Mouse (Mus musculus) cerebellum, adult 2 months (tissue): ENCODE measurements at regions not wholly inside any gene's neighbourhood (a gene's known extent, or its start where the extent isn't known, plus 50 kb on each side); places are given as distances from the start of the nearest gene placed in this dataset.

Source experiments
- DNase-seq, 2 experiments: peaks; one replicate each; pipeline ENCODE4 v3.0.0; 2021
- H3K27ac ChIP-seq: fragments of 200-500 bp; 2 replicates; pipeline ENCODE4 v1.5.1; 2012; ENCODE audit warnings: low read length, control low read depth, inconsistent platforms; ENCODE audit not compliant: insufficient read depth
- H3K27me3 ChIP-seq: fragments of 200-500 bp; 2 replicates; pipeline ENCODE4 v1.6.1; 2012; ENCODE audit warnings: inconsistent platforms, mild to moderate bottlenecking, low read length, moderate library complexity; ENCODE audit not compliant: control insufficient read depth, insufficient read depth
- H3K4me1 ChIP-seq: fragments of 200-500 bp; 2 replicates; pipeline ENCODE4 v1.6.1; 2011; ENCODE audit warnings: low read length; ENCODE audit not compliant: control insufficient read depth, insufficient read depth
- H3K4me3 ChIP-seq: fragments of 200-500 bp; replicated peaks from 2 replicates; pipeline ENCODE3; 2011; ENCODE audit warnings: mild to moderate bottlenecking, low read depth, low read length, control low read depth; ENCODE audit not compliant: insufficient read depth
- CTCF ChIP-seq: fragments of 200-500 bp; IDR thresholded peaks from 2 replicates; pipeline ENCODE4 v1.5.1; 2011; ENCODE audit warnings: low read depth, mild to moderate bottlenecking, control low read depth, low read length, moderate library complexity, borderline replicate concordance; ENCODE audit not compliant: insufficient read depth
- POLR2A ChIP-seq: fragments of 200-500 bp; IDR thresholded peaks from 2 replicates; pipeline ENCODE4 v1.6.1; 2011; ENCODE audit warnings: low read length, control low read depth, borderline replicate concordance; ENCODE audit not compliant: insufficient read depth
- WGBS: fragments of 180-500 bp; shearing (Covaris S2); methylation state at CpG from one replicate; pipeline ENCODE4 v1.1.7; 2018; 5-methylcytosine and 5-hydroxymethylcytosine counted together

DNA sequence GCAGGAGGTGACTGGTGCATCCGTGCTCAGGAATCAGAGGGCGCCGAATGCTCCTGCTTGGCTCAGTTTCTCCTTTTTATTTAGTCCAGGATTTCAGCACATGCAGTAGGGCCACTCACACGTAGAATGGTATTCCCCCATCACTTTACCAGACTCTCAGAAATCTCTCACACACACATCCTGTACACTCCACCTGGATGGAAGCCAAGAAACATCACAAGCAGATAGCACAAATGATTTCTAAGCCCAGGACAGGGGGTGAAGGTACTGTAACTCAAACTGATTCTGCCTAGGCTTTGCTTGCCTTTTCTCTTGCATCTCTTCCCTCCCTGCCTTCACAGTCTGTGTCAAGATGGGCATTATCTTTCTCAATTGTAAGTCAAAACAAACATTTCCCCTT, 301.6 kb downstream of the 1500009L16Rik start:
- Histone ChIP-seq H3K4me3 (no peak overlapping the region), H3K4me1 (no peaks in the 10 kb centered on the region), H3K27ac (no peak overlapping the region), H3K27me3 (no peaks in the 10 kb centered on the region)
- DNase-seq: no peak
- 74% methylated on average over 4 of the region's 4 CpGs for WGBS
- TF ChIP-seq POLR2A: no peak
- TF ChIP-seq CTCF: no peak

DNA sequence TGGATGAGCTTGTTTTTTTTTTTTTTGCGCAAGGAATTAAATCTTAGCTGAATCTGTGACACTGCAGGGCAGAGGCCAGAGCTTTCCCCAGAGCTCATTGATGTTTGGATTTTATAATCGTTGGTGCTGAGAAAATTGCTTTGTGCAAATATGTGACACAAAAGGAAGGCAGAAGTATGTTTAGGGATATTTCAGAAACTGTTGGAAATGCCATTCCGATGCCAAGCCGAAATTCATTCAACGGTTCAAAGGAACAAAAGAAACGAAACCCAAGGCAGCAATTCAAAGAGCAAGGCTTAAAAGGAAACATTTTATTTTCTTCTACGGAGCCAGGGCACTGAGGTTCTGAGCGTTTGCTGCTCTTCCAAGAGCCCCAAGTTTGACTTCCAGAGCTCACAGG, 302.2 kb downstream of the 1500009L16Rik start:
- no peak for DNase-seq
- Histone ChIP-seq H3K4me3 (no peak overlapping the region), H3K4me1 (no peaks in the 10 kb centered on the region), H3K27me3 (no peaks in the 10 kb centered on the region), H3K27ac (no peak overlapping the region)
- WGBS: 69% methylated on average over 8 of the region's 8 CpGs
- TF ChIP-seq POLR2A: no peak
- no peak for TF ChIP-seq CTCF

DNA sequence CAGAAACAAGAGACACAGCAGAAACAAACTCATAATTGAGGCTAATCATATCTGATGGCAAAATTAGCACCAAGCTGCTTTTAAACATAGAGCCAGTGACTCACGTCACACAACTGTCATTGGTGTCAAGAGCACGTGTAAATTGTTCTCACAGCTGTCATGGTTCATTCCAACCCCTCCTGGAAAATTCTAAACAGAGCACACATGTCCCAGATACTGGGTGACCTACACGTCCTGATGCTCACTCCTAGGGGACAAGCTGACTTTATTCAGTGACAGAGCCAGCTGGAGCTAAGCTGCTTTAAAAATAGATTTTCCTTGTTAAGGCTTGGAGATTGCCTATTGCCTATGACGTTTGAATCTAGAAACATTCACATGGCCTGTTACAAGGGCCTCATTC, 304.1 kb downstream of the 1500009L16Rik start:
- Histone ChIP-seq H3K27me3 (no peaks in the 10 kb centered on the region), H3K4me1 (no peaks in the 10 kb centered on the region), H3K4me3 (no peak overlapping the region), H3K27ac (no peak overlapping the region)
- WGBS: 54% methylated on average over 4 of the region's 4 CpGs
- DNase-seq: no peak
- no peak for TF ChIP-seq POLR2A
- TF ChIP-seq CTCF: no peak

DNA sequence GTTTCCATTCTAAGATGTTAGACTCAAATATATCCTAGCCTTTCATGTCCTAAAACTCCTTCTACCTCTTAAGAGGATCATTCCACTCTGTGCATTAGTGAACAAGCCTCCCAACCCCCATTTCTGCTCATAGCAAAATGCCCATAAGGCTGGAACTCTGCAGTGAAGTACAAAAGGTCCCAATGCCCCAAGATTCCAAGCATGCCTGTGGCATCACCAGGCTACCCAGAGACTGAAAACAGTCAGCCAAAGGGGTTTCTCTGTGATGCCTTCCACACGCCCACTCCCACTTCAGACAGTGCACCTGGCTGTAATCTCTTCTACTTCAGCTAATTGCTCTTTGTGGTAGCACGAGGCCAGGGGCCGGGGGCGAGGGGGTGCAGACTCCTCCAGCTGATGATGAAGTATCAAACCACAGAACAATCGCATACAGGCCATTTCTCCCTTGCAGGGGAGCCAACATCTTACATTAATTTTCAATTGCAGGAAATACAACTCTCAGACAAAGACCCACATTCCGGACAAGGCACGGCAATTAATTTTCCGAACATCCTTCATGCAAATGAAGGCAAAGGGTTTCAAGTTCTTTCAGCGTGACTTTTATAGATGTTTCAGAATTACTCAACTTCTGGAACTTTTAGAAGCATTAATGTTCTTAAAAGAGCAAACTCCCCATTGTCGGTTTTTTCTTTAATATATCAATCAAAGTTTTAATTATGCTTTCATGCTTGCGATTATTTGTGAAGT, 313.6 kb downstream of the 1500009L16Rik start:
- Histone ChIP-seq H3K27me3 (no peaks in the 10 kb centered on the region), H3K4me1 (no peaks in the 10 kb centered on the region), H3K27ac (no peak overlapping the region), H3K4me3 (no peak overlapping the region)
- TF ChIP-seq POLR2A: no peak
- TF ChIP-seq CTCF: no peak
- no peak for DNase-seq
- 67% methylated on average over 11 of the region's 11 CpGs for WGBS

DNA sequence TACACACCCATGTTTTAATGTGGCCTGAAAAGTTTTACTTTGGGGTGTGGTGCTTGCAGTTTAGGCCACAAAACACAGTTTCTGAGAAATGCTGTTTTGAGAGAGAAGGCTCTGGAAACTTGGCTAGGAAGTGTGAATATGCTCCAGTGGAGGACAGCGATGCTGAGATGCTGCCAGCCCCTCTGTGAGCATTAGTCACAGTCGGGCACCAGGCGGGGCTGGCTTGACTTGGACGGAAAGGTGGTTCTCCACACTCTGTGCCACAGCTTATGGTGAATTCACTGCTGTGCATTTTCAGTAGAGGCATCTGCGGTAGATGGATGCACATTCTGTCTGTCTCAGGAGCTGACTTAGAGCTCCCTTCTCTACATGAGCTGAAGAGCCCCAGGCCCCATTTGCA, 326.0 kb downstream of the 1500009L16Rik start:
- H3K27ac ChIP-seq: no peak overlapping the region
- peak; percentile 62 to 80 for DNase-seq
- peaks cover 11% of the 10 kb centered on the region; the same call in 1 of the 2 replicates for H3K4me1 ChIP-seq
- no peak overlapping the region for H3K4me3 ChIP-seq
- TF ChIP-seq POLR2A (no peak), CTCF (no peak)
- no peaks in the 10 kb centered on the region for H3K27me3 ChIP-seq
- WGBS: 12% methylated on average over 5 of the region's 5 CpGs

DNA sequence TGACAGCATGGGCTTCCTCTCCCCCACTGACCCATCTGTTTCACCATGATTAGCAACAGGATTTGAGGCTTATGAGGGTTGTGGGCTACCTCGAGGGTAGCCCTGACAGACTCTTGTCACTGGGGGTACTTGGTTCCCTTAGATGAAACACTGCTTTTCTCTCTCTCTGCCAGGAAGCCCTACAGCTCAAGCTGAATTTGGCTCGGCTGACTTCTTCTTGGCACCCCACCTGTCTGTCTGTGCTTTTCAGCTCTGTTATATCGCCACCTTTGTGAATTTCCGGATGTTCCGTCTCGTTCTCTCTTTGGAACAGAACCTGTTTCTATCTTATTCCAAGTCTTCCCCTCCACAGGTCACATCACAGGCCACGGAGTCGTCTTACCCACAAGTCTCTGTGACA, 330.0 kb downstream of the 1500009L16Rik start:
- DNase-seq: peak; percentile 49 to 56
- 20% methylated on average over 8 of the region's 8 CpGs for whole genome bisulfite sequencing
- no peaks in the 10 kb centered on the region for H3K27me3 ChIP-seq
- TF ChIP-seq POLR2A (no peak), CTCF (no peak)
- H3K27ac ChIP-seq: no peak overlapping the region
- H3K4me3 ChIP-seq: no peak overlapping the region
- H3K4me1 ChIP-seq: peaks cover 36% of the 10 kb centered on the region; the same call in 1 of the 2 replicates

DNA sequence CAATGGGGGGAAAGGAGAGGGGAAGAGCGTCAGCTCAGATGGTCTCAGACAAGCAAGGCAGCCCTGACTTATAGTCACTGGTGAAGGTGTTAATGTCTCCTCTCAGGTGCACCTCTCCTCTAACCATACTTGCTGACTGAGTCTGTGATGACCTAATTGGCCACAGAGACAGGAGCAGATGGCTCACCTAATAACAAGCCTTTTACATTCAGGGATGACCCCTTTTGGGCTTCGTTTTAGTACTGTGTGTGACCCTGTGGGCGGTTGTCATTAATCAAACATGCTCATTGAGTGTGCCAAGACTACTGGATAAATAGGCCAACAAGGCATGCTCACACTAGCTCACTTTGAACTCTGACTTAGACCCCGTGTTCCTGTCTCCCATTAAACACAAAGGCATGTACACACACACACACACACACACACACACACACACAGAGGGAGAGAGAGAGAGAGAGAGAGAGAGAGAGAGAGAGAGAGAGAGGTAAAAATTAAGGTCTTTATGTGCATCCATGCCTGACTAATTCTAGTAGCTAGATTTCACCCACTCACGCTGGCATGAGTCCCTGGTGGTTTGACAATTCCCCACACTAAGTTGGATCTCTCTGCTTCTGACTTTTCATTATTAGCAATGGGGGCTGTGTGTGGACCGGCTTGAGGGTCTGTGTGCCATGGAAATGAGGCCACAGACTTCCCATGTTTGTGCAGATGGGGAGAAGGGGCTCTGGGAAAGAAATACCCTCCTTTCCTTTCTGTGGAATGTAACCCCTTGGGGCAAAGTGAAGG, 332.1 kb downstream of the 1500009L16Rik start:
- Histone ChIP-seq H3K27ac (no peak overlapping the region), H3K27me3 (no peaks in the 10 kb centered on the region), H3K4me1 (peaks cover 44% of the 10 kb centered on the region), H3K4me3 (no peak overlapping the region)
- WGBS: 17% methylated on average over 6 of the region's 6 CpGs
- DNase-seq: peak; percentile 72 to 87
- TF ChIP-seq POLR2A (no peak), CTCF (no peak)

DNA sequence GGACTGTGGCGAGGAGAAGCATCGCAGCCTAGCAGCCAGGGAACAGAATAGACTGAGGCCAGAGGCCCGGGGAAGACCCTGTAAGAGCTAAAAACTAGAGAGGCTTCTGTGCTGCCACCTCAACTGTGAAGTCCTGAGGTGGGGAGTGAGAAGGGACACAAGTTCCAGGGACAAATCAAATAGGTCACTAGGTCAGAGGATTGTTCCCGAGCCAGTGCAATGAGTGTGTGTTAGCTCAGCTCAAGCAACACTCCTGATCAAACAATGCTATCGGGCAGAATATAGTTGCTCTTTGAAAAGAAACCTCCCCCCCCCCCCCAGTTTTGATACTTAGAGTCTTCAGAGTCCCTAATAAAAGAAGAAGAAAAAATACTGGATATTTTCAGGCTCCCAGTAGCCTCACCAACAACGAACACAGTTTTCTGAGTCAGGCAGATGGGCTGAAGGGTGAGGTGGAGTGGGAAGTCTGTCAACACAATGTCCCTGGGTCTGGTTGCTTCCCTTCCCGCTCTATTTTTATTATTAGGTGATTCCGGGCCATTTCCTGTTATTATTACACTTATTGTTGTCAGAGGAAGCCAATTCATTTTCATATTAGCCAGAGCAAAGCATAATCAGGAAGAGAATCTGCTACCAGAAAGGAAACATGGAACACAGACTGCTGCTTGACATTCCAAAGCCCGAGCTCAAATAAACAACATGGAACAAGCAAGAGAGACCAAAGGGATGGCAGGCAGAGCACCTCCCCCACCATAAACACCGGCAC, 332.9 kb downstream of the 1500009L16Rik start:
- DNase-seq: no peak
- Histone ChIP-seq H3K27ac (no peak overlapping the region), H3K4me3 (no peak overlapping the region), H3K4me1 (peaks cover 50% of the 10 kb centered on the region), H3K27me3 (no peaks in the 10 kb centered on the region)
- 76% methylated on average over 10 of the region's 10 CpGs for WGBS
- TF ChIP-seq POLR2A (no peak), CTCF (no peak)
